Mouse (Mus musculus): ENCODE data around the gene Id3. TPM values are rescaled to one million over a fixed set of nuclear protein-coding genes. Genes with fewer than 3 reads are reported as not detected.

Id3 gene
- polyA plus RNA-seq, 3 experiments from 2014 or later = 125 to 343 (median 290) TPM

DNA sequence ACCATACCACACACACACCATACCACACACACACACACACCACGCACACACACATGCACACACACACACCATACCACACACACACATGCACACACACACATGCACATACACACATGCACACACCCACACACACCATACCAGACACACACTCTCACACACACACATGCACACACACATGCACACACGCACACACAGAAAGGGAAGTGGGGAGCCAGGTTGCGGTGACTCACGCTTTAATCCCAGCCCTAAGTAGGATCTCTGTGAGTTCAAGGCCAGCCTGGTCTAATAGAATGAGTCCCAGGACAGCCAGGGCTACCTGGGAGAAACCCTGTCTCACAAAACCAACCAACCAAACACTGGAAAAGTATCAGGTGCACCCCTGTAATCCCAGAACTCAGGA lies 18.7 kb upstream of the Id3 start:
- no peak for ATAC-seq

DNA sequence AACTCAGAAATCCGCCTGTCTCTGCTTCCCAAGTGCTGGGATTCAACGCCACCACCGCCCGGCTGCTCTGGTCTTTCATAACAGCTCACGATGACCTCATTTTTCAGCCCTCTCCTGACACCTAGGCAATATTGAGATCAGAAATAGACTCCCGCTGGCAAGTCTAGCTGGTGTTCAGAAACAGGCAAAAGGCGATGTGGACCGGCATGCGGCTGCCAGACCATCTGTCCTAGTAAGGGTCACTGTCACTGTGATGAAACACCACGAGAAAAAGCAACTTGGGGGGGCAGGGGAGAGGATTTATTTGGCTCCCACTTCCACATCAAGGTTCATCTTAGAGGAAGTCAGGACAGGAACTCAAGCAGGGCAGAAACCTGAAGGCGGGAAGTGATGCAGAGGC lies 17.8 kb upstream of the Id3 start:
- ATAC-seq = no peak

DNA sequence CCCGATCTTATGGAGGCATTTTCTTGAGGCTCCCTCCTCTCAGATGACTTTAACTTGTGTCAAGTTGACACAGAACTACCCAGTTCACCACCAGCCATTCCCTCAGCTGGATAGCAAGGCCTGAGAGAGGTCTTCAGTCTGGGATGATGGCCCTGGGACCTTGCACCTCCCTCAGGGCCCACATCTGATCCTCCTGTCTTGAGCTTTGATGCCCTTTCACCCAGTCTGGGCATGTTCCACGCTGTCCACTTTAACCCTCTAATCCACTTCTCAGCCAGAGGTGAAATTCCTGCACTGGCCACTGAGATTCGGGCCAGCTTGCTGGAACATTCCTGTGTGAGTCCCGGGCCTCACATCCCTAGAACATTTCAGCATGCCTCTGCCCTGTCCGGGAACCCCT lies 17.3 kb upstream of the Id3 start:
- ATAC-seq = no peak

DNA sequence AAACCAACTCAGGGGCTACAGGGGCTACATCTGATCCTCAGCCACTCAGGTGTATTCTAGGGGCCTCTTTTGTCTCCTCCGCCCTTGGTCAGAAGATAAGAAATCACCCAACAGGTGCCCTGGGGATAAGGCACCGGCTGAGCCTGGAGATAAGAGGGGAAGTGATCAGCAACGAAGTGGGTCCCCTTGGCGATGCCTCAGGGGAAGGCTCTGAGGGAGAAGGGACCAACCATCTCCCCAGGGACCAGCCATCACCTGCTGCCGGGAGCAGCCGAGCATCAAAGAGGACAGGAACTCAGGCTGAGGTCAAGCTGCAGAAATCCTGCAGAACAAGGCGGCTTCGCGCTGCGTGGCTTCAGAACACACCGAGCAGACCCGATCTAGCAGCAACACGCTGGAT lies 15.6 kb upstream of the Id3 start:
- no peak for ATAC-seq

DNA sequence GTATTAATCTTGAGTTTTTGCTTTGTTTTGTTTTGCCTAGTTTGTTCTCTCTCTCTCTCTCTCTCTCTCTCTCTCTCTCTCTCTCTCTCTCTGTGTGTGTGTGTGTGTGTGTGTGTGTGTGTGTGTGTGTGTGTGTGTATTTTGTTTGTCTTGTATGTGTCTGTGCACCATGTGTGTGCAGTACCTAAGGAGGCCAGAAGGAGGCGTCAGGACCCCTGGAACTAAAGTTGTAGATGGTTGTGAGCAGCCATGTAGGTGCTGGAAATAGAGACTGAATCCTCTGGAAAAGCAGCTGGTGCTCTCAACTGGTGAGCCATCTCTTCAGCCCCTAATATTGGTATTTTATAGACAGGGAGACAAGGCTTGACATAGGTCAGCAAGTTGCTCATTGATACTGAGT lies 13.5 kb upstream of the Id3 start:
- no peak for ATAC-seq

DNA sequence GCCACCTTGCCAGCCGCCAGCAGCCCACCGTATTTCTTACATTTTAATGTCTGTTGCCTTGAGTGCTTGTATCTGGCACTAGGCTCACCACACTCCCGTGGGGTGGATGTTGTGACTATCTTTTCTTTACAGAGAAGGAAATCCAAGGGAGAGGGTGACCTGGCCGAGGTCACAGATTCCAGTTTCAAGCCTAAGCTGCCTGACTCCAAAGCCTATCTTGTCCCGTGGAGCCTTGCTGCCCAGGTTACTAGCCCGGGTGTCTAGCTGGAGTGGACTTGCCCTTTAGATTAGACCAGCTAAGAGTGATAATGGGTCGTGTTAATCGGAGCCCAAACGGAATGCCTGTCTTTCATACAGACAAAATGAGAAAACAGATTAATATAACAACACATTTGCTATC lies 9.5 kb upstream of the Id3 start:
- ATAC-seq = no peak

DNA sequence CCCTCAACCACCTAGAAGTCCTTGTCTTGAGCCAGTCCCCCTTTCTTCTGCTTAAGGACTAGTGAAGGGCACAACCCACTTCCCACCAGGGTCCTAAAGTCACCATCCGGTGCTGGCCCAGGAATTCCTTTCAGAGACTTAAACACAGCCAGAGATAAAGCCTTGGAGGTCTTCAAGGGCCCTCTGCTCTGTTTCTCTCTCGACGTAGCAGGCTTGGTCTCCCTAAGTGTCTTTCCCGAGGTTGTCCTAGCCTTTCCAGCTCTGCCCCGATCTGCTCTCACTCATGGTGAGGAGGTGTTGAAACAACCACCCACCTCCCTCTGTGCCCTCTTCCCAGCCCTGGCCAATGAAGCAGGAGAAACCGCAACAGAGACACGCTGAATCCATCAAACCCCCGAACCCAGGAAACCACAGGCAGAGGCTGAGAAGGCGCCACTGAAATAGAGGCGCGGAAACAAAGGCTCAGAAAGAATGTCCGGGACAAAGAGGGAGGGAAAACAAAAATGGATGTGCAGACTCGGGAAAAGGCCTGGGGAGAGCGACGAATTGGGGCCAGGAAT lies 8.8 kb upstream of the Id3 start:
- no peak for ATAC-seq

DNA sequence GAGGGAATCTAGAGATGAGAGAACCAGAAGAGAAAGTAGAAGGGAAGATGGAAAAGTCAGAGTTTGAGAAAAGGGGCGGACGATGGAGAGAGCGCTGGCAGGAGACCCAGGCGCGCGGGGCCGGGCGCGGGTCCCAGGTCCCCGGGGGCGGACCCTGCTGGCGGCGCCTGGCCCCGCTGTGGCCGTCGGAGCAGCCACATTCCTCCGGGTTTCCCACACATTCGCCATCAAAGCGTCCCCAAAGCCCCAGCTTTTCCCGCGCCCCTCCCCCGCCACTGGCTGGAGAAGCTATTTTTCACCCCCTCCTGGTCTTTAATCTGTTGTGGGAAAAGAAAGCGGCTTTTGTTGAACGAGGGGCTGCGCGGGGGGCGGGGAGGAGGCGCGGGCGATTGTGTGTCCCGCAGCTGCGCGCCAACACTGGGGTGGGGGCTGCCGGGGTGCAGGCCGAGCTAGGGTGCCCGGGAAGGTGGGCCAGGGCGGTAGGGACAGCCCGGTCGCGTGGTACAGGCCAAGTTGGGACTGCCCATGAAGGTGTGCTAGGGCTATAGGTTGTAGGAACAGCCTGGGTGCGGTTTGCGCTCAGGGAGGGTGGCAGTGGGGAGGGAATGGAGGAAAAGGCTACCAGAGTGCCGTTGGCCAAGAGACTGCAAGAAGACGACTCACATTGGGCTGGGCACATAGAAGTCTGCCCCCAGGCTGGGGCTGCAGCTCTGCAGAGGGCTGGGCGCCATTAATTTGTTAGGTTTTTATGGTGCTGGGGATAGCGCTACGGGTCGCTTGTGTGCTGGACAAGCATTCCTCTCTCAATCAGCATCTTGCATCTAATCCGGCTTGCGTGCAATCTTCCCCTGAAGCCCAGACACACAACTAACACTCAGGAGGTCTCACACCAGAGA lies 8.1 kb upstream of the Id3 start:
- ATAC-seq = no peak

DNA sequence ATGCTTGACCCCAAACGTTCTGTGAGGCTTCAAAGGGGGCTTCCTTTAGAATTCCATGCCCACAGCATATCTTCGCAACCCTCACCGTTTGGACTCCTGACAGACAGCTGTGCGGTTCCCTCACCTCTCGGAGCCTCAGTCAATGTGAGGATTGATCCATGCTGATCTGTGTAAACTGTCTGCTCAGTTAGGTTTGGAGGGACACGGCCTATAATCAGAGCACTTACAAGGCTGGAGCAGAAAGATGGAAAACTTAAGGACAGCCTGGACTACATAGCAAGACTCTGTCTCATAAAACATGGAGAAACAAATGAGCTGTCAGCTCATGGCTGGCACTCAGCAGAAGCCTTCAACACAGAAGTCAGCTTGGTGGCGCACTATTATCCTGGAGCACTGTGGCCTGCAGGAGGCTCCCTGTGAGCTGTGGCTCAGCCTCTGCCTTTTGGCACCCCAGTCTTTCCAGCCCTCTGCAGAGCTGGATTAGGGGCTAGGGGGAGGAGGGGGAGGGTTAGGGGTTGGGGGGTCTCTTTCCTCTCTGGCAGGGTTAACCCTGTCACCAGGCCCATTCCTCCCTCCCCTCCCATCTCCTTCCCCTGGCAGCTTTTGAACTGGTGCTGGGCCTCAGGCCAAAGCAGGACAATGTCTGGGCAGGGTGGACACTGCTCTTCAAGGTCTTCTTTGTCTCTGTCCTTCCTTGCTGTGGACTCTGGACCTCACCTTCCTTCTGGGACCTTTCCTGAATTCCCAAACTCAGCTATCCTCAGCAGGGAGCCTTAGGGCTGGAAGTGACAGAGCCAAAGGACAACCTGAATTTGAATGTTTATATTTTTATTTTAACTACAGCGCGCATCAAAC lies 7.2 kb upstream of the Id3 start:
- ATAC-seq = no peak

DNA sequence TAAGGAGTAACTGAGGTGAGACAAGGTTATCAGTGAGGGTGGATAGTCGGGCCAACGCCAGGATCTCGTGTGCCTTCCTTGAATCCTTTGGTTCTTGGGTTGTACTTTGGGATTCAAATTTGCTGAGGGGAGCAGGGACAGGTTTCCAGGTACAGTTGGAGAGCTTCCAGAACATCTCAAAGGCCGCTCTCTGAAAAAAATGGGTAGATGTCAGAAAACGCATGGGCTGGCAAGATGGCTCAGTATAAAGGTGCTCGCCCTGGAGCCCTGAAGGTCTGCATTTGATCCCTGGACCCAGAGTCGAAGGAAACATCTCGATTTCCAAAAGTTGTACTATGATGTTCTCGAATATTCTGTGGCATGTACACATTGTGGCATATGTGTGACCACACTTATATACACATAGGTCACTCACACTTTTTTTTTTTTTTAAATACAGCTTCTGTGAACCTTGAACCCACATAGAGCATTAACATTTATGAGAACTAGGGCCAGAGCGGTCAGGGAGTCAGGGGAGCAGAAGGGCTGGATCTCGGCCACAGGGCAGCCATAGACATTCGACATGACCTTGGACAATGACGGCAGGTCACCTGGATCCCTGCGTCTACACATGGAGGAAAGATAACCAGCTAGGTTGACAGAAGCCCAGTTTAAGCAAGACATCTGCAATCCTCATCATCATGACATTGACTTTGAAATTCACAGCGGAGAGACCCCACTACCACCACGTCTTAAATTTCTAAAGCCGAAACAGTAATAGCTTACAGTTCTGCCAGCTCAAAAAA lies 3.8 kb upstream of the Id3 start:
- ATAC-seq = no peak

DNA sequence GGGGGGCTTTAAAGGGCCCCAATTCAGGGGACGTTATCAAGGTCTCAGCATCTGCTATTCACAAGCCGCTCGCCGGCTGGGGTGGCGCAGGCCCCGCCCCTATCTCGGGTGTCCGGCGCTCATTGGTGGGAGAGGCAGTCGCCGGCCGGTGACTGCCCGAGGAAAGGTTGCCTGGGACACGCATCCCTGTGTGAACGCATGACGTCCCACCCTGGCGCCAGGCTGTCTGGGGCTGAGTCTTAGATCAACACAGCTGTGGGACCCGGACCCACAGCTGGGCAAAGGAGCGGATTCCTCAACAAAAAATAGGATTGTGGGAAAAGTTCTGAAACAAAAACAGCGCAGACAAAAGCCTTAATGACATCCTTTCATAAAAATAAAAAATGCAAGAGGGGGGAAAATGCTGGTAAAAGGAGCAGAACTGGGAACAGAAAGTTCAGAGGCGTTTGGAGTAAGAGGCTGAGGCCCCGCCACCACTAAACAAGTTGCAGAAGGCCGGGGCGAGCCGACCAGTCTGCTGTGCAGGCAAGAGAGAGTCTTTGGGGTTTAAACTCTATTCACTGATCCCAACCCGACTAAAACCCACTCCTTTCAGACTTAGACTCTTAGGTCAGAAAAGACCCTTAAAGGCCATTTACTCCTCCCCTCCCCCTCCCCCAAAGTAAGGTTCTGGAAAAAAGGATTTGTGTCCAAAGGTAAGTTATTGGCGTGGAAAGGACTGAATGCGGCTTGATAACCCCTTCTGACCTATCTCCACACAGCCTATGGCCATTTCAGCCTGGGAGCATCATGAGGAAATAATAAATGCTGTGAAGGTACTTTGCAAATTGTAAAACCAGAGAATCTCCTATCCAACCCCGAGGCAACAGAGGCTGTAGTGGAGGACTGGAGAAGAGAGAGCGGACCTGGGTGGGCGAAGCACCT lies 2.7 kb upstream of the Id3 start:
- ATAC-seq = no peak

DNA sequence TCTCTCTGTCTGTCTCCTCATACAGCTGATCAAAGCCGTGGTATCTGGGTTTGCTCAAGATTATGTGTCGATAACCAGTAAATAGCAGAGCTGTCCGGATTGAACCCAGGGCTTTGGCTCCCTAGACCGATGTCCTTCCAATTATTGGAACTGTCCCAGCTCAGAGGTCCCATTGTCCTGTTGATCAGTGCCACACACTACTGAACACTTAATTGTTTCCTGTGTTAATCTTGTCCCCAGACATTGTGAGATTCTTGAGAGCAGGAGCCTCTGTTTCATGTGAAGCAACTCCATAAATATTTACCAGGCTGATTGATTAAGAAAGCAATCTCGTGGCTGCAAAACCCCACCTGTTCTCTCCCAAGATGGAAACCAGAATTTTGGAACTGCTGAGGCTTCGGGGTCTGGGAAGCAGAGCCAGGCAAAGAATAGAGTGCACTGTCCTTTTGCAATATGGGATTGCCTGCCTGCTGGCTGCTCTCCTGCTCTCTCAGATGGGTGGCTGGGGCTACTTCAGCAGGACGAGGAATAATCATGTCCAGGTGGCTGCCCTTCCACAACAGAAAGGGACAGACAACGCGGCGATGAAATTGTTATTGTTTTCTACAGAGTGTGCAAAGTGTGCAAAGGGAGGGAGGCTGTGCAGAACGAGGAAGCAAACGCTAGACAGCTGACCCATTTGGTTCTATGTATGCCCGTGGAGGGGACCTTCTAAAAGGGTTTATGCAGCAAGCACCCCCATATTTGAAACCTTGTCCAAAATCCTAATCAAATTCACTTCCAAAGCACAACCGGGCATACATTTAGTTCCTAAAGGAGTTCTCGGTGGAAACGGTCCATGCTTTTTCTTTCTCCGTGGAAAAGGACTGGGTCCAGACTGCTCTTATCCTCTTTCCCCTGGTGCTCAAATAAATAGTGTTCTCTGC lies 767 bp upstream of the Id3 start:
- no peak for ATAC-seq

DNA sequence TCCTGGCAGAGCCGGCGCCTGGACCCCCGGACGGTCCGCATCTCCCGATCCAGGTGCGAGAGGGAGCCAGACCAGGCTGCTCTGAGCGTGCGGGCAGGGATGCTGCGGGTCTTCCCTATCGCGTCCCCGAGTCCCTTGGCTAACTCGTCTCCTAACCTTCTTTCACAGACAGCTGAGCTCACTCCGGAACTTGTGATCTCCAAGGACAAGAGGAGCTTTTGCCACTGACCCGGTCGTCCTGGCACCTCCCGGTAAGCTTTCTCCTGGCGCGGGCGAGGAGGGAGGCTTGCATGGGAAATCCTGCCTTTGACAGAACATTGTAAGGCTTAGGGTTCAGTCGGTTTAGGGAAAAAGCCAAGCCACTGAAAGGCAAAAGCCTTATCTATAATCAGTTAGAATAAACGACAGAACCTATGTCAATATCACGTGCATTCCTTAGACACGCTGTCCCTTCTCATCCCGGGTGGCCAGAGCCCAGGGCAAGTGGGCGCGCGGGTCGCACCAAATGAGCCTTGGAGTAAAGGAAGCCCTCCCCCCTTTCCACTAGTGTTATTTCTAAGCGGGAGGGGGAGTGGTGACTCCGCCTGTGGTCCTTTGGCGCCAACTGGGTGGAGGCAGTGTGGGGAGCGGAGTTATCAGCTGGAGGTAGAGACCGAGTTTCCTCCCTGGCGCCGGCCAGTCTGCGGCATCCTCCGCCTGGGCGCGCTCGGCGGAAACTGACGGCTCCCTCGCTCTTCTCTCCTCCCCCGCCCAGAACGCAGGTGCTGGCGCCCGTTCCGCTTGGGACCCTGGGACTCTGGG lies 1.0 kb downstream of the Id3 start:
- peak; percentile 50 for ATAC-seq

DNA sequence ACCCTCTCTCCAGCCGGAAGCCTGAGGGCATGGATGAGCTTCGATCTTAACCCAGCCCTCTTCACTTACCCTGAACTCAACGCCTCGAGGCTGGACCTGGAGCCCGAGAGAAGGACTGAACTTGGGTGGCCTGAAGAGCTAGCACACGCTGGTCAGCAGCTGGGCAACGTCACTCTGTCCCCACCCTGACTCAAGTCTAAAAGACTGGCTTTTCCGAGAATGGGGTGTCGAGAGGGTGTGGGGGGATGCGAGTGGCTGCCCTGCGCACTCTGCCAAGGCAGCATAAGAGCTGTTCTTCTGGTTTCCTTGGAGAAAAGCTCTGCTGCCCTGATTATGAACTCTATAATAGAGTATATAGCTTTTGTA lies 1.6 kb downstream of the Id3 start:
- ATAC-seq = no peak

DNA sequence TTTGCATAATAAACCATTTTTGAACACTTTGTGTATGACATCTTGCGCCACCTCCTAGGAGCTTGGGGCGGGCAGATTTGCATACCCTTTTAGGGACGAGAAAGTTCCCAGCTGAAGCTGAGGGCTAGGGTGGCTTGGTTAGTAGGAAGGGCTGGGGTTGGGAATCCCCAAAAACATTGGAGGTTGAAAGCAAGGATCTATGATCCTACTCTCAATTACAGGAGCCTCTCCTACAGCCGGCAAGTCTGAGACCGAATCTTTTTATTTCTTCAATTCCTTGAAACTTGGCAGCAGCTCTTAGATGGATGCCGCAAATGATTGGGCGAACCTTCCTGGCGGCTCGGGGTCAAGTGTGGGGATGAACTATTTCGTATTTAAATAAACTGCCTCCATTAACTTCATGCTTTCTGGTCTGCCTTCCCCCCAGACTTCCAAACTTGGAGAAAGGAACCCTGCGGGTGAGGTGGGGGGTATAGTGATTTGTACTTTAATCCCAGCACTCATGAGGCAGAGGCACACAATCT lies 2.1 kb downstream of the Id3 start:
- no peak for ATAC-seq

DNA sequence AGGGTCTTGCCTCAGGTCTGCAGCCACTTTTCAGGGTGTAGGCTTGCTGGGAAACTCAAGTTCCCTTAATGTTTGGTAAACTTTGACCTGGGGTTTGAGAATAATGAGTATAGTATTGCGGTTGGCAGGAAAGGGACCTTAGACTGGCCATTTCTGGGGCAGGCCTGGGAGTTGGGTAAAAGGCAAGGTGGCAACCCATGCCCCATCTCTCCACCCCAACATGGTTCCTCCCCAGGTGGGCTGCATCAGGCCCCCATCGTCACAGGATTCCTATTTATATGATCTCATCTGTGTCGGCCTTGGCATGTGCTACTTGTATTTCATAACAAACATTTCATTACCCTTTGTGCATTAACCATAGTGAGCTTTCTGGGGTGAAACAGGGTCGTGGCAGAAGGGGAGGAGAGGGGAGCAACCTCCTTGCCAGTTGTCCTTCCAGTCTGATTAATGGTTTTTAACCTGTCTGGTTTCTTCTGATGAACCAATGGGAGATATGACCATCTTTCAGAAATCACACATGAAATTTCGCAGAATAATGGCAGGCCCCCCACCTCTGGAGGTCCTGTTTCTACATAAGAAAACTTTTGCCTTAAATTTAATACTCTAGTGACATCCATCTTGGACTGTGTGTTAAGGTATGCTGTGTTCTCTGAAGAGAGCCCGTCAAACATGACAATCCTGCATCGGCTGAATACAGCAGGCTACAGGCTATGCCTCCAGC lies 2.9 kb downstream of the Id3 start:
- ATAC-seq = no peak

DNA sequence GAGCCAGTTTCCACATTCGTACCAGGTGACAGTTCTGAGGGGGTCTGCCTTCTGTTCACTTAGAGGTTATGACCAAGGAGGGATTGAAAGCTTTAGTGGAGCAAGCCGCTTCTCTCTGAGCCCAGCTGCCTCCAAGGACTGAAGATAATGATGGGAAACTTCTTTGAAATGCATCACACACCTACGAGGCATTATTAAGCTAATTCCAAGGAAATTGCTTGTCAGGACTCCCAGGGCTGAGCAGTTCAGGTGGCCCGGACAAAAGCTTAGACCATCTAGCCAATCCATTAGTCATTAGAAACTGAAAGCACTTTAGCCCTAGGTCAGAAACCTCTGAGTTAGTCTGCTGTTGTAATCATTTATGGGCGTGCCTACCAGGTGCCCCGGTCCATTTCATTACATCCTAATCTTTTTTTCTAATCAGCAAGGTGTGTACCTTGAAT lies 3.4 kb downstream of the Id3 start:
- ATAC-seq = no peak

DNA sequence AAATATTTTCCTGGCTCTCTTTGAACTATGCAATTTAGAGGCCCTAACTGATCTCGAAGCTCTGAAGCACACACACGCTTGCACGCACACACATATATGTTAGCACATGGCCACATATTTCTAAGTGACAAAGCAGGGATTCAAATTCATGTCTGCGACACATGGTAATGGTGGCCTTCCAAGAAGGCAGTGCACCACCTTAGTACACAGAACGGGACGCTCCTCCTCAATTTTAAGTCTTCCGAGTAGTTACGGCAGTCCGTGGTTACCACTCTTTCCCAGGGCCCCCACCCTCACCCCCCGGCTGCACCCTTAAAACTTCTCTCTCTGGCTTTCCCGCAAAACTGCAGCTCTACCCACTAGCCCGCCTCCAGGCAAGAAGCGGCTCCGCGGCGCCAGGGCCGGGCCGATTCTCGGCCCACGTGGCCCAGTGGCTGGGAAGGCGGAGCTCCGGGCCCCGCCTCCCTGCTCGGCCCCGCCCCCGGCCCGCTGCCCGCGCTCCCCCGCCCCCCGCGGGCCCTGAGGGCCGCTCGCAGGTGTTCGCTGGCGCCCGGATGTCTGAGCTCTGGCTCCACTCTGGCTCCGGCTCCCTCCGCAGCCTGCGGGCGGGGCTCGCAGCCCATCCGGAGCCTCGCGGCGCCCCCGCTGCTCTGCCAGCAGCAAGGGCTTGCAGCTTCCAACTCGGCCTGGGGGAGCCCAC lies 4.3 kb downstream of the Id3 start:
- ATAC-seq = peak; percentile 70

All from inflammation-experienced regulatory T-cells, adult 6 months (primary cell).